Mouse (Mus musculus) hindbrain, embryonic 16.5 days (tissue): ENCODE results near the gene Cecr2. TPM values are rescaled to one million over a fixed set of nuclear protein-coding genes. Genes with fewer than 3 reads are reported as not detected.
A peak's percentile ranks its signal among the peaks of the same experiment; 100 is the strongest.

Experiments
- ATAC-seq: fragments of 200-750 bp; cut with Nextera tagmentation; 2 replicates; pipeline ENCODE4 v1.8.0; 2017; ENCODE audit warnings: moderate TSS enrichment, moderate library complexity
- H3K27ac ChIP-seq: fragments of 300-500 bp; sonication (generic); 2 replicates; pipeline ENCODE4 v1.5.1; 2014; ENCODE audit warnings: low read depth, mild to moderate bottlenecking, control low read depth, low read length, moderate library complexity
- H3K27me3 ChIP-seq: fragments of 300-500 bp; sonication (generic); replicated peaks from 2 replicates; pipeline ENCODE4 v1.6.1; 2014; ENCODE audit warnings: low read length; ENCODE audit not compliant: control insufficient read depth, insufficient read depth
- H3K36me3 ChIP-seq: fragments of 300-500 bp; sonication (generic); 2 replicates; pipeline ENCODE4 v1.6.1; 2014; ENCODE audit warnings: mild to moderate bottlenecking, low read length, moderate library complexity, mixed read lengths; ENCODE audit not compliant: control insufficient read depth, insufficient read depth
- H3K4me1 ChIP-seq: fragments of 300-500 bp; sonication (generic); 2 replicates; pipeline ENCODE4 v1.6.1; 2014; ENCODE audit warnings: low read depth, low read length; ENCODE audit not compliant: control insufficient read depth, insufficient read depth
- H3K4me2 ChIP-seq: fragments of 300-500 bp; sonication (generic); 2 replicates; pipeline ENCODE4 v1.6.1; 2014; ENCODE audit warnings: mild to moderate bottlenecking, low read length, control low read depth, moderate library complexity
- H3K4me3 ChIP-seq: fragments of 300-500 bp; sonication (generic); 2 replicates; pipeline ENCODE4 v1.5.1; 2014; ENCODE audit warnings: mild to moderate bottlenecking, low read length, control low read depth, moderate library complexity
- H3K9ac ChIP-seq: fragments of 300-500 bp; sonication (generic); 2 replicates; pipeline ENCODE4 v1.6.1; 2014; ENCODE audit warnings: low read depth, mild to moderate bottlenecking, control low read depth, low read length, moderate library complexity
- H3K9me3 ChIP-seq: fragments of 300-500 bp; sonication (generic); 2 replicates; pipeline ENCODE4 v1.6.1; 2014; ENCODE audit warnings: mild to moderate bottlenecking, low read length, moderate library complexity; ENCODE audit not compliant: control insufficient read depth
- WGBS: fragments of 180-500 bp; shearing (Covaris S2); extraction: QIAGEN DNeasy Blood & Tissue Kit; methylation state at CpG from one replicate; pipeline ENCODE4 v1.1.7; 2014; 5-methylcytosine and 5-hydroxymethylcytosine counted together
- polyA plus RNA-seq: library from polyadenylated mRNA; unstranded; fragments of >200 nt; fragmentation: Nextera tagmentation; extraction: Ambion mirVana; gene quantifications from 2 replicates; pipeline ENCODE4 v1.2.1, GENCODE M21; 2015

Cecr2 gene
- polyA plus RNA-seq, 1 experiment from 2014 or later = 1.8 TPM

GRCm38 (mm10) chr6:120736011-120736410 lies 69.8 kb downstream of the Cecr2 start:
- WGBS = 86% methylated on average over 3 of the region's 3 CpGs
- Histone ChIP-seq H3K4me3 (no peak overlapping the region), H3K27ac (no peak overlapping the region), H3K4me2 (no peak overlapping the region), H3K9me3 (no peaks in the 10 kb centered on the region), H3K4me1 (no peaks in the 10 kb centered on the region), H3K27me3 (no peaks in the 10 kb centered on the region), H3K36me3 (0 out of 2 replicates have a peak, but pooled peaks cover 2% of the 10 kb centered on the region), H3K9ac (no peak overlapping the region)
- ATAC-seq = no peak

- Histone ChIP-seq H3K4me3 (no peak overlapping the region), H3K9me3 (no peaks in the 10 kb centered on the region), H3K4me2 (no peak overlapping the region), H3K27ac (no peak overlapping the region), H3K27me3 (no peaks in the 10 kb centered on the region), H3K9ac (no peak overlapping the region), H3K4me1 (no peaks in the 10 kb centered on the region), H3K36me3 (0 out of 2 replicates have a peak, but pooled peaks cover 2% of the 10 kb centered on the region)
- ATAC-seq = peak; percentile 91
- WGBS = 78% methylated on average over 3 of the region's 3 CpGs
Measured at GRCm38 (mm10) chr6:120736566-120736965, 70.4 kb downstream of the Cecr2 start.

- H3K4me1 ChIP-seq = no peaks in the 10 kb centered on the region
- no peak overlapping the region for H3K27ac ChIP-seq
- no peak overlapping the region for H3K9ac ChIP-seq
- H3K4me2 ChIP-seq = no peak overlapping the region
- H3K27me3 ChIP-seq = no peaks in the 10 kb centered on the region
- no peak for ATAC-seq
- no peak overlapping the region for H3K4me3 ChIP-seq
- H3K36me3 ChIP-seq = 0 out of 2 replicates have a peak, but pooled peaks cover under 1% of the 10 kb centered on the region
- WGBS = 94% methylated on average over 2 of the region's 2 CpGs
- no peaks in the 10 kb centered on the region for H3K9me3 ChIP-seq
Measured at GRCm38 (mm10) chr6:120743130-120743529, 77.0 kb downstream of the Cecr2 start.

GRCm38 (mm10) chr6:120744266-120744665 lies 78.1 kb downstream of the Cecr2 start:
- no peaks in the 10 kb centered on the region for H3K27me3 ChIP-seq
- H3K4me3 ChIP-seq = no peak overlapping the region
- H3K4me1 ChIP-seq = no peaks in the 10 kb centered on the region
- 93% methylated on average over 7 of the region's 7 CpGs for WGBS
- no peaks in the 10 kb centered on the region for H3K36me3 ChIP-seq
- ATAC-seq = no peak
- no peak overlapping the region for H3K27ac ChIP-seq
- H3K4me2 ChIP-seq = no peak overlapping the region
- no peaks in the 10 kb centered on the region for H3K9me3 ChIP-seq
- H3K9ac ChIP-seq = no peak overlapping the region

GRCm38 (mm10) chr6:120746416-120746815 lies 80.2 kb downstream of the Cecr2 start:
- Histone ChIP-seq H3K9ac (no peak overlapping the region), H3K36me3 (0 out of 2 replicates have a peak, but pooled peaks cover 2% of the 10 kb centered on the region), H3K27me3 (no peaks in the 10 kb centered on the region), H3K27ac (no peak overlapping the region), H3K9me3 (no peaks in the 10 kb centered on the region), H3K4me1 (no peaks in the 10 kb centered on the region), H3K4me2 (no peak overlapping the region), H3K4me3 (no peak overlapping the region)
- 93% methylated on average over 2 of the region's 2 CpGs for WGBS
- ATAC-seq = no peak

- ATAC-seq = no peak
- no peaks in the 10 kb centered on the region for H3K4me1 ChIP-seq
- H3K27ac ChIP-seq = no peak overlapping the region
- WGBS = 85% methylated on average over 2 of the region's 2 CpGs
- H3K9me3 ChIP-seq = no peaks in the 10 kb centered on the region
- no peak overlapping the region for H3K4me2 ChIP-seq
- no peak overlapping the region for H3K4me3 ChIP-seq
- H3K36me3 ChIP-seq = peaks cover 6% of the 10 kb centered on the region; the same call in 1 of the 2 replicates
- no peaks in the 10 kb centered on the region for H3K27me3 ChIP-seq
- no peak overlapping the region for H3K9ac ChIP-seq
Measured at GRCm38 (mm10) chr6:120761151-120761550, 95.0 kb downstream of the Cecr2 start.

- 90% methylated on average over 1 of the region's 1 CpGs for WGBS
- Histone ChIP-seq H3K36me3 (no peaks in the 10 kb centered on the region), H3K9ac (no peak overlapping the region), H3K4me3 (no peak overlapping the region), H3K4me1 (peaks cover 9% of the 10 kb centered on the region; the same call in 1 of the 2 replicates), H3K27ac (no peak overlapping the region), H3K4me2 (no peak overlapping the region), H3K9me3 (no peaks in the 10 kb centered on the region), H3K27me3 (no peaks in the 10 kb centered on the region)
- ATAC-seq = no peak
Measured at GRCm38 (mm10) chr6:120769972-120770371, 103.8 kb downstream of the Cecr2 start.

- Histone ChIP-seq H3K27me3 (no peaks in the 10 kb centered on the region), H3K4me1 (peaks cover 9% of the 10 kb centered on the region; the same call in 1 of the 2 replicates), H3K9ac (no peak overlapping the region), H3K36me3 (no peaks in the 10 kb centered on the region), H3K27ac (no peak overlapping the region), H3K9me3 (no peaks in the 10 kb centered on the region), H3K4me3 (no peak overlapping the region), H3K4me2 (no peak overlapping the region)
- 81% methylated on average over 1 of the region's 1 CpGs for WGBS
- no peak for ATAC-seq
Measured at GRCm38 (mm10) chr6:120771366-120771765, 105.2 kb downstream of the Cecr2 start.

- no peak for ATAC-seq
- H3K9me3 ChIP-seq = no peaks in the 10 kb centered on the region
- peak overlapping the region; percentile 9; the same call in 1 of the 2 replicates for H3K27ac ChIP-seq
- peaks cover 9% of the 10 kb centered on the region; the same call in 1 of the 2 replicates for H3K4me1 ChIP-seq
- no peaks in the 10 kb centered on the region for H3K27me3 ChIP-seq
- no peaks in the 10 kb centered on the region for H3K36me3 ChIP-seq
- H3K4me3 ChIP-seq = no peak overlapping the region
- H3K9ac ChIP-seq = no peak overlapping the region
- no peak overlapping the region for H3K4me2 ChIP-seq
Measured at GRCm38 (mm10) chr6:120772025-120772424, 105.9 kb downstream of the Cecr2 start.
